Mouse (Mus musculus) T-cell, adult 2 months (primary cell): ENCODE data around the gene Cd164.

Experiments
- DNase-seq: peaks from one replicate; pipeline ENCODE4 v3.0.0; 2022; ENCODE audit warnings: low spot score

The Cd164 gene

DNA sequence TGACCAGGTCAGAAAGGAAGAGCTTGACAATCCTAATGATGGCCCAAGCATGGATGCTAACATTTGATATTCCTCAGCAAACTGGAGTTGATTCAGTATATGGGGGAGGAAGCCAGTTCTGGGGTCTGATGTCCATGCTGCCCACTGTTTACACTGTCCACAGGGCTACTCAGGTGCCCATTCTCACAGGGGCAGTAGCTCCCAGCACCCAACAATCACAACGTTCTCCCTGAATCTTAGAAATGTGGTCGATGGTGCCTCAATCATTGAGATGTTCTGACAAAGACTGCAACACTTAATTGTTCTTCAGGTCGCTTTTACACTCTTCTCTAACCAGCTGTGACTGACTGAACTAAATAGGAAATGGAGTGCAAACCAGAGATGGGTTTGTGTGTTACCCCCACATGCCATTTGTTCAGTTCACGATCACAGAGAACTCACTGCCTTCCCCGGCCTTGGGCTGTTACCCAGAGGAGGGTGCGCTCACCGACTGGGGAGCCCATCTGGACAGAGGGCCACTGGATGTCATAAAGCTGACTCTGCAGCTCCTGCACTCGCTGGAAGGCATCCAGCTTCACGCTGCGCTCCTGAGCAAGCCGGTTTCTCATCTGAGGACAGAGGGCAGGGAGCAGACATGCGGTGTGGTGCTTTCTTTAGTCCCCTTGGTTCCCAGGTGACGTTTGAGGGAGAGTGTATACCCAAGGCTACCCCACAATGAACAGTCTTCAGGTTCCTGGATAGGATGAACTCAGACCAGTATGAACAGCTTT, 27.4 kb downstream of the Cd164 start:
- no peak for DNase-seq

DNA sequence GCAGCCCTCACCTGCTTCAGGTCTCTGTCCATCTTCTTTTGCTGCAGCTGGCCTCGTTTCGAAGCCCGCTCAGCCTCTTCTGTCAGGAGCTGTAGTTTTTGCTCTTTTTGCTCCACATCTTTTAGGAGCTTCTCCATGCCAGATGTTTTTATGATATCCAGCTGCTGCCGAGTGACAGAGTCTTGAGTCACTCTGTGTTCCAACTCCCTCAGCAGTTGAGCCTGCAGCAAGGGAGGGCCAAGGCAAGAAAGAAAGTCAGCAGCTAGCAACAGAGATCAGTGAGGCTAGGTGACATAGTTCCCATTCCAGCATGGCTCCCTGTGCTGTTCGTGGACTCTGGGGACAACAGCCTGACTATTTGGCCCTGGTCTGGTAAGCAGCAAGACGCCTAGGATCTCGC, 31.5 kb downstream of the Cd164 start:
- DNase-seq, result no peak

DNA sequence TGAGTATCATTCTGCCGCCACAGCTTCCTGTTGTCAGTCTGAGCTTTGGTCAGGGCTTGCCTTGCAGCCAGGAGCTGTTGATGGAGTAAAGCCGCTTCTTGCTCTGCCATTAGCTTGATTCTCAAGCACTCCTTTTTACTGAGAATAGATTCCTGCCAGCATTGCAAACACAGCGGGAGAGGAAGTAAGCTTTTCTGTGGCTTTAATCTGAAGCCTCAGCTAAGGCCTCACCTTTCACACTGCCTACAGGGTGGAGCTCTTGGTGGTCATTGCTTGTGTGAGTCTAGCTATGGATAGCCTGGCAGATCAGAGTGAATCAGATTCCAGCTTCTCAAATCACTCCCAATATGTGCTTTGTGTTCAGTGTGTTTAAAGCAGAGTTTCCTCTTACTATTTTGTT, 33.1 kb downstream of the Cd164 start:
- DNase-seq, result peak; percentile 10

DNA sequence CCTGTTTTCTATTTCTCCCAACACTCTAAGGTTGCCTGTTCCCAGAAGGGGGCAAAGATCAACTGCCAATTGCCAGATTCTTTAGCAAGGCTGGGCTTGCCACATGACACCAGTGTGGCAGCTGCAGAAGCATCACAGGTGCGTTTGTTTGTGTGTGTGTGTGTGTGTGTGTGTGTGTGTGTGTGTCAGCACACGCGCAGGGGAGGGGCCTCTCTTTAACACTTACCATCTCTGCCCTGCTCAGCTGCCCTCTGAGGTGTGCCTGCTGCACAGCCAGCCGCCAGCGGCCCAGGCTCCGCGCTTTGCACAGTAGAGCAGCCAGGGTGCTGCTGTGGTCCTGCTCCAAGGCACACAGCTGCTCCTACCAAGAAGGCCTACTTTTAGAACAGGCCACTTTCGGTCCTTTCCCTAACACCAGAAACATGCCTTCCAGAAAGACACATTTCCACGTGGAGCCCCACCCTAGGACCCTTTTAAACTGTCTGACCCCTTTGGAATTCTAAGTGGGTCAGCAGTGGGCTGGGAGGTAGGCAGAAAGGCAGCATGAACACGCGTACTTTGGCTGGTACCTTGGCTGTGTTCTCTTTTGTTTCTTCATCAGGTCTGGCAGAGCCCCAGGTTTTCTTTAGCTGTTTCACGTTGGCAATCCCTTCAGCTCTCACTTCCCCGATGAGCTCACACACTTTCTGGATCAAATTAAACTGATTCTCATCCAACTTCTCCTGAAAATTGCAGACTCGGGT, 33.8 kb downstream of the Cd164 start:
- peak; percentile 64 for DNase-seq

DNA sequence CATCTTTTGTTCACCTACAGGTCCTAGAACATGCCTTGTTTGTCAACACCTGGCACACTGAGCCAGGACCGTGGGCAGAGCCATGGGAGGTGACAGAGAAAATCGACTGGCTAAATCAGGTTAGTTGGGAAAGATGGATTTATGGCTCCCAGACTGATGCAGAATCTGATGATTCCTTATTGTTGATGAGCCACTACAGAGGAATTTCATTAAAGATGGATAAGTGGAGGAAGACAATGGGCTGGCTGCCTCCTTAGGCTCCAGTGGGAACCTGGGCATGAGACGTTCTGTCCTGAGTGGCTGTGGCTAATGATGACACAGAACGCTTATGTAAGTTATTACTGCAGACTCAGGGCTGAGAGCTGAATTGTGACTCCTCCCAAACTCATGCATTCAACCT, 34.5 kb downstream of the Cd164 start:
- DNase-seq, result no peak

DNA sequence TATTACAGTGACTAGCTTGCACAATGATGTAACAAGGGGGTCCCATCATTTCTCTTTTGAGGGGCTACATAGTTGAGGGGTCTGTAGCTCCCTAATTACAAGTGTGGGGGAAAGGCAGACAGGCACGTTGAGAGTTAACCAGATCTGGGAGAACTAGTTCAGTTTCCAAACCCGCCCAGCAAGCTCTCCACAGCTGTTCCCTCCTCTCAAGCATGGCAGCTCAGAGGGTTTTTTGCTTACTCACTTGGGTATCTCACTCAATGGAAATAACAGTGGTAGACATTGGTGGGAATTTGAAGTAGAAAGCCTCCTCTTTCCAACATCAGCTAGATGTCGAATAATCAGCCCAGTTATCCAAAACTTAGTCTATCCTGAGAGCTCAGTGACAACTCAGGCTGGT, 35.9 kb downstream of the Cd164 start:
- DNase-seq, result no peak

DNA sequence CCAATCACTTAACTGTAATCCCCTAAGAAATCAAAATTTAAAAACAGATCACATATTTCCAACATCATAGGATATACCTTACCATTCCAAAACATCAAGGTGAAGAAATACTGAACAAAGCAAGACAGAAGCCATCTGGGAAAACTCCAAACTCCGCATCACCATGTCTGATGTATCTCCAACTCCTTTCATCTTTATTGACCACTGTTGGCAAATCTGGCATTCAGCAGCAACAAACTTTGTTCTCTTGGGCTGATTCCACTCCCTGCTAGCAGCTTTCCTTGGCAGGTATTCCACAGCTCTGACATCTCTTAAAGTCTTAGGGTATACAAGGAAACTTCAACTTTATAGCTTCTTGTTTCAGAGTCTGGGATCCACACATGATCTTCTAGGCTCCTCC, 39.2 kb downstream of the Cd164 start:
- no peak for DNase-seq

DNA sequence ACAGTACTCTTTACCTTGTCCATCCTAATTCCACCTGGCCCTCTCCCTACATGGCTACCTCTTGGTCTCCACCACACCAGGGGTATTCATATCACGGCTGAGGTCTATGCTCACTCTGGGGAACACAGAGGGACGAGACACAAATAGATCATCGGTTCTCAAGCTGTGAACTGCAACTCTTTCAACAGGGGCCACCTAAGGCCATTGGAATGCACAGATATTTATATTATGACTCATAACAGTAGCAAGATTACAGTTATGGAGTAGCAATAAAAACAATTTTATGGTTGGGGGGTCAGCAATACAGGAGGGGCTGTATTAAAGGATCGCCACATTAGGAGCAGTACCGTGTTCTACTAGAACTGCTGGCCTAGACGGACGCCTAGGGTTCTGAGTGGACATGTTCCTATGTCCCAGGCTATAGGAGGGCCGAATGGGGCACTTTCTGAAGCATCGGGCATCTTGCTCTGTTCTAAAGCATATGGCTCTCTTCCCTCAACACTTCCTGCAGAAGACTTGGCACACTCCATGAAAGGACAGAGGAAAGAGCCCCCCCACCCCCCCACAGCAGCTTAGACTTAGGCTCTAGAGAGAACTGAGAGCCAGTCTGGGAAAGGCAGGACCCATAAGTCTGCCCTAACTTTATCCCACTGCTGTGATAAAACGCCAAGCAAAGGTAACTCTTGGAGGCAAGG, 42.6 kb downstream of the Cd164 start:
- DNase-seq, result no peak

DNA sequence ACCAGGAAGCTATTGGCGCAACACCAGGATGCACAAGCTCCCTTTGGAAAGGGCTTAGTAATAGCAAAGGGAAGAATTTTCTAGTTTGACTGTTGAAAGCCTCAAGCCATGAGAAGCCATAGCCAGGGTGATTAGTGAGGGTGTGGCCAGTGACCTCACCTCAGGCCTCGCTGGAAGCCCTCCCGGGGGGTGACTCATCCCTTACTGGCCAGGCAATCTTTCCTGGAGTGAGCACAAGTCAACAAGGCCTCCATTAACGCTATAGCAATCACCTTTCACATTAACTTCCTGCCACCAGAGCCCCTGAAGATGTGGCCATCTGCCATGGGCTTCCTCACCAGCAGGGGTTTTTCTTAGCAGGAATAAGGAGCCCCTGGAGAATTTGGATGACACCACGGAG, 45.9 kb downstream of the Cd164 start:
- no peak for DNase-seq

DNA sequence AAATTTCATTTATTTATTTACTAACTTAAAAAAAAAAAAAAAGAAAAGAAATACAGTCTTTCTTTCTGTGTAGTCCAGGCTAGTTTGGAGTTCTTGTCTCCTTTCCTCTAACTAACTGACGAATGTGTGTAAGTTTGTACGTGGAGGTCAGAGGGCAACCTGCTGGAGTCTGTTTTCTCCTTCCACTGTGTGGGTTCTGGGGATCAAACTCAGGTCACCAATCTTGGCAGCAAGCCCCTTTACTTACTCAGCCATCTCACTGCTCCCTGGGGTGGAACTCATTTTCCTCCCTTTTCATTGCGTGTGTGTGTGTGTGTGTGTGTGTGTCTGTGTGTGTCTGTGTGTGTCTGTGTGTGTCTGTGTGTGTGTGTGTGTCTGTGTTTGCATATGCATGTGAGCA, 49.1 kb downstream of the Cd164 start:
- DNase-seq, result no peak

DNA sequence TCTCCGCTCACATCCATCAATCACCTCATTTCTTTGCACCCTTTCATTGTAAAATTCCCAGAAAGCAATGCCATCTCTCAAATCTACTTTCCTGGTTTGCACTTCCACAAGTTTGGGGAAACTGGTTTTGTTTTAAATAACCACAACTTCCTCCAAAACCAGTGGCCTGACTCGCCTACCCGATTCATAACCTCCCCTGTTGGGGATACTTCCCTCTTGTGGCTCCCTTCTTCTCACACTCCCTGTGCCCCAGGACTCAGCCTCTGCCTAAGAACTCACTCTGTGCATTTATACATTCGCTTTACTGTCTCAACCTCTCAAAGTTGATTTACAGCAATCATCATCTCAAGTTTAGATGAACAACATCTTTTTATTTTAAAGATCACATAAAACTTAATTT, 51.9 kb downstream of the Cd164 start:
- no peak for DNase-seq

DNA sequence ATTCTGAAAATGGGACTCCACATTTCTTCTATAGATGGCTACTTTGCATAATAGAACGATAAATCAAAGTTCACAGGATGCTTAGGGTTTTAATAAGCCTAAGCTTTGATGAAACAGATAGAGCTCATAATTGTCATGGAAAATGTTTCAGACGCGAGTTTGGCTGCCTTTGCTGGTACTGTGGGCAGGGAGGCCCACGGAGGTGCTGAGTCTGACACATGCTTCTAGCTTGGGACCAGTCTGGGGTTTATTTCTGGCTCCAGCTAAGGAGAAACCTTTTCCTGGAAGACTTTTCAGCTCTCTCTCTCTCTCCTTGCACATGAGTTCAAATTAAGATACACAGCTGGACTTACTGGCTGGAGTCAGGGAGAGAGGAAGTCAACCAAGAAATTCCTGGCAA, 53.1 kb downstream of the Cd164 start:
- no peak for DNase-seq

DNA sequence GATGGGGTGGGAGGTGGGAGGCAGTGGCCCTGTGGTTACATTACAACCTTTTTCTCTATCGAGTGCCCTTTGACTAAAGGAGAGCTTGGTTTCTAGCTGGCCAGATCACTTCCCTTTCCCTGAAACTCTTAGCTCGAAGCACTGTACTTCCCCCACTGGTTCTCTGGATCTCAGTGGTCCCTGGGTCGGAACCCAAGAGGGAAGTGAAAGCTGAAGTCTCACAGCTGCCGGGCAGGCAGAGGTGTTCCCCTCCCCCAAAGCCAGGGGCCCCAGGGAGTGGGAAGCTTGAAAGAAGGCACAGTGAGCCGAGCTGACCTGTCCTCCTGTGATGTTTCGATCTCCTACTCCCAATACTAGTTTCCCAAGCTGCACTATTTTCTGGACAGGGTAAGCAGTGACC, 54.0 kb downstream of the Cd164 start:
- DNase-seq, result no peak

DNA sequence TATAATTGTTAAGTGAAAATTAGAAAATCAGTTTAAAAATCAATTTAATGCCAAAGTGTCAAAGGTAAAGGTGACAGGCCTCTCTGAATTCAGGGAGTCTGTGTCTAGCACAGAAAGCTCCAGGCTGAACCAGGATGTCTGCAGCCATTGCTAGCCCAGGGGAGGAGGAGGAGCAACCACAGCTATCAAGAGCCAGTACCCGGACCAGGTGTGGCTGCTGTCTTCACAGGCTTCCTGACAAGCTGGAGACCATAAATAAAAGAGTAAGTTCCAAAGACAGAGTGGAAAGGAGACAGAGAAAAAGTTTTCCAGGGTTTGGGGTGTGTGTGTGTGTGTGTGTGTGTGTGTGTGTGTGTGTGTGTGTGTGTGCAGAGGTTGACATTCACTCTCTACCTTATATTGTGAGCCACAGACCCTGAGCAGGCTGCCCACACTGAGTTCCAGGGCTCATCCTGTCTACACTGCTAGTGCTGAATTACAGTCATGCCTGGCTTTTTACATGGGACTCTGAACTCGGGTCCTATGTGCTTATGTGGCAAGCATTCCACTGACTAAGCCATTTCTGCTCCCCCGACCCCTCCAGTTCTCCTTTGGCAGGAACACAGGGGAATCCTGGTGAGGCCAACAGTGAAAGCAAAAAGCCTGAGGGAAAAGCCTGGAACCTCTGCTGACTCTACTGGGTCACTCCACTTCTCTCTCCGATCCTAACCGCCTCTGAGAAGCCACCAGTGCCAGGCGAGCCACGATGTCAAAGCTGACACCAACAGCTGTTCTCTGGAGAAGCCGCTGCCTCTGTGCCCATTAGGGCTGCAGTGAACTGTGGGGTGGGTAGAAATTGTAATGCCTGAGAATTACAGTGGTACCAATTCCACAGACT, 56.5 kb downstream of the Cd164 start:
- DNase-seq, result no peak

DNA sequence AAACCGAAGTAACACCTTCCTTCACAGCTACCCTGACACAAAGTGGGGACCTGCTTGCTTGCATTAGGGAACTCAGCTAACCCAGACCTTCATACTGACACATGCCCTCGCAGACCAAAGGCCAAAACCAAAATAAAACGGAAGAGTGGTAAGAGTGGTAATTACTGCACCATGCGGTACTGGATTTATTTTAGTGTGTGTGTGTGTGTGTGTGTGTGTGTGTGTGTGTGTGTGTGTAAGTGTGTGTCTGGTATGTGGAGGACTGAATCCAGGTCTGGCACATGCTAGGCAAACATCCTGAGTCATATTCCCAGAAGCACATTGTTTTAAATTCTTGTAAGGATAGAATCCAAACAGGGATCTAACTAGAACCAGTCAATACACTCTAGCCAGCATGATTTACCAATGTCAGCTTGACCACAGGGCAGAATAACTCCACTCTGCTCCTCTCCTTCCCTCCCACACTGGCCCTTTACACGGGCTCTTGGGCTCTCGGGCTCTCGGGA, 57.2 kb downstream of the Cd164 start:
- DNase-seq, result no peak

DNA sequence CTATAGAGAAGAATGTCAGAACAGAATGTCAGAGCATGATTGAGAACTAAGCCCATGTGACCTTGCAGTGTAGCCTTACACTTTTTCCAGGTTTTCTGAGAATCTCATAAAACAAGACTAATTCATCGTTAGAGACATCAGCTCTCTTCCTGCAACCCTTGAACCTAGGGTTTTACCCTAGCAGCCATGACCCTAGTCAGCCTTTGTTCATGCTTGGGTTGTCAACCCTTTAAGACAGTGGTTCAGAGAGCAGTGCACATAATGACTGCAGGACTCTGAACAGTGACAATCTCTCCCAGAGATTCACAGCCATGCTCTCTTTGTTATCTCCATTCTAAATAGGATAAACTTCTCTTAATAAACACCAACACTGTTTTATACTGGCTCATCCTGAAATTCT, 59.3 kb downstream of the Cd164 start:
- no peak for DNase-seq

DNA sequence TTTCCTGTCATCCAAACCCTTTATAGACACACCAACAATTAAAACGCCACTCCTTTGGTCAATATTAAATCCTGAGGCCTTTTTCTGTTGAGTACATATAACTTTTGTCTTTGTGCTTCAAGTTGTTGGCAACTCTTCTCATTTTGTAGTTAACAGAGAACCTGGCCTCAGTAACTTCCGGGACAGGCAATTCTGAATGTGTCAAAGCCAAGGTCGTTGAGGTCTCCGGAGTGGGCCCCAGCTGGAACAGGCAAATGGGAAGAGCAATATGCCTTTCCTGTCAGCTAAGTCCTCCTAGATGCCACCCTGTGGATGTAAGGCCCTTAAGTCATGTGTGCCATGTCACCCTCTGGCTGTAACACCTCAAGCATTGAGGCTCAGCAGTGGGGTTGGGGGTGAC, 61.2 kb downstream of the Cd164 start:
- DNase-seq, result no peak
